Mouse (Mus musculus) urinary bladder, postnatal 10 days (tissue): ENCODE data around the gene Phyh.
"Not testable (repeated sequence)": the region's sequence is repeated elsewhere in the genome, so short reads cannot be mapped to it uniquely, and the experiment has no call there.

ENCODE experiments used
- DNase-seq: peaks from one replicate; pipeline ENCODE4 v3.0.0; 2022; ENCODE audit warnings: low spot score

The Phyh gene

DNA sequence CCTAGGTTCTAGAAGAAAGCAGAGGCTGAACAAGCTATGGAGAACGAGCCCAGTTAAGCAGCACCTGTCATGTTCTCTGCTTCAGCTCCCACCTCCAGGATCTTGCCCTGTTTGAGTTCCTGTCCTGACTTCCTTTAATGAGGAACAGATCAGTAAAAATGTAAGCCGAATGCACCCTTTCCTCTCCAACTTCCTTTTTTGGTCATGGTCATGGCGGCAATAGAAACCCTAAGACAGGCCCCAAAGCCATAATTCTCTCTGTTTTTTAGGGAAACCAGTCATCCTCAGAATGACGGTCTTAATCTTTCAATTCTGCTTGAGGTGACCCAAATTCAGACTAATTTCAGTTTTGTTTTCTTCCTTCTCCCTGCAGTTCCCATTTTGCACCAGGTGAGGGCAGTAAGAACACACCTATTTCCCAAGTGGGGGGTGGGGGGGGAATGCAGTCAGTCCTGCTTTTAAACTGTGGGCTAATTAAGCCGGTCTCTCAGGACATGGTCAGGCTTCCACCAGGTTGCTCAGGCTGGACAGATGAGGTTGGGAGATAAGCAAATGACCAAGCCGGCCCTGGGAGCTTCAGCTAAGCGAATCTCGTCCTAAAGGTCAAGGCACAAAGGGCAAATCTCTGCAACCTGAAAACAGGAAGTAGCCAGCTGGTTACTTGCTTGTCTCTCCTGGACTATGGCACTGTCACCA lies 1.3 kb upstream of the Phyh start:
- no peak for DNase-seq

DNA sequence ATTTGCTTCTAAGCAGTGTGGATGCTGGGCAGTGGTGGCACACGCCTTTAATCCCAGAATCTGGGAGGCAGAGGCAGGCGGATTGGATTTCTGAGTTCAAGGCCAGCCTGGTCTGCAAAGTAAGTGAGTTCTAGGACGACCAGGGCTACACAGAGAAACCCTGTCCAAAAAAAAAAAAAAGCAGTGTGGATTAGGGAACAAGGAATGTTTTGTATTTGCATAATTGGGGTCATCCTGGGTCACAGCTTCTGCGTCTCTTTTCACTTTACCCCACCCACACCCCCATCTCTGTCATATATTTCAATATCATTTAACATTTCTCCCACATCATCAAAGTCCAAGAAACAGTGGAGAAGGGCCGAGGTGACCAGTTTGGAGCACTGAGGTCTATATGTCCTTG lies 2.2 kb downstream of the Phyh start:
- DNase-seq, result no peak

DNA sequence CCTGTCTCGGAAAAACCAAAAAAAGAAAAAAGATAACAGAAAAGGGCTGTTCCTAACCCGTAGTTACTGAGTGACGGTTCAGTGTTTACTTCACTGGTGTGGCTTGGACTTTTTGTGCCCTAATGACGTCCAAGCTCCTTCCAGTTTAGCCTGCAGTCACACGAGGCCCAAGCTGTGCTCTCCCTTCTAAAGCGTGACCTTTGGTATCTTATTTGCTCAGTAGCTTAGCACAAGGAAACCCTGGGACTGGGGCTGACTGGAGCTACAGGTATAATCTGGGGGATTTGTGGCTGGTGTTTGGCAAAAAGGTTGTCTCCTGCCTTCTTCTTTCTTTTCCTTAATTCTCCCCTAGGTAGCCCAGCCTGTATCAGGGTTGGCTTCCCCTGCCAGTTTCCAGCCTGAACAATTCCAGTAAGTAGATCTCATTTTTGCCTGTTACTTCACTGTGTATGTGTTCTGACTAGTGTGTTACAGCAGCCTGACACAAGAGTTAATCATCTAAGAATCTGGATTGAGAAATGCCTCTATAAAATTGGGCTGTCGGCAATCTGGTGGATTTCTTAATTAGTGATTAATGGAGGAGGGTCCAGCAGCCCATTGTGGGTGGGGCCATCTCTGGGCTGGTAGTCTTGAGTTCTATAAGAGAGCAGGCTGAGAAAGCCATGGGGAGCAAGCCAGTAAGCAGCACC lies 3.8 kb downstream of the Phyh start:
- DNase-seq, result no peak

- no peak for DNase-seq
These were observed 8.6 kb downstream of the Phyh start for GRCm38 (mm10) chr2:4927391-4927790.

DNA sequence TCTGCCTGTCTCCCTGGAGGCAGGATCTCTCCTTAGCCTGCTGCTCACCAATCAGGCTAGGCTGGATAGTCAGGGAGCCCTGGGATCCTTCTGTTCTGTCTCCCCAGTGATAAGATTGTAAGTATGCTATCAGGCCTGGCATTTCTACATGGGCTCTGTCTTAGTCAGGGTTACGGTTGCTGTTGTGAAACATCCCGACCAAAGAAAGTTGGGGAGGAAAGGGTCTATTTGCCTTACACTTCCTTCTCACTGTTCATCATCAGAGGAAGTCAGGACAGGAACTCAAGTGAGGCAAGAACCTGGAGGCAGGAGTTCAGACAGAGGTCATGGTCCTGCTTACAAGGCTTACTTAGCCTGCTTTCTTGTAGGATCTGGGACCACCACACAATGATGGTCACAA lies 10.4 kb downstream of the Phyh start:
- DNase-seq, result no peak

GRCm38 (mm10) chr2:4934516-4934915 lies 15.7 kb downstream of the Phyh start:
- no peak for DNase-seq

DNA sequence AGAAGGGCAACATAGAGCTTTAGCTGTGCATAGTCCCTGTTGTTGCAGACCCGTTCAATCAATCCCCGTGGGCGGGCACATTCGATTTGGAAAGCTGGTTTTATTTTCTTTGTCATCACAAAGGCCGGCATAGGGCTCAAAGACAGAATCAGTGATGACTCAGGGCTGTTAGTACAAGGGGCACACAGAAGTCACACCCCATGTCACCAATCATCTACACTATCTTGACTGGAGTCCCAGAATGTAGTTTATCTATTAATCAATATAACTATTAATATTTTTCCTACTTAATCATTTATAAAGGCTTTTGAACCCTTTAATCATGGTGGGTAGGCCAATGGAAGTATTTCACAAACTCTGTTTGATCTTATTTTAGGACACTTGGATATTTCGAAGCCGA lies 19.1 kb downstream of the Phyh start:
- no peak for DNase-seq

GRCm38 (mm10) chr2:4940861-4941260 lies 22.0 kb downstream of the Phyh start:
- no peak for DNase-seq

DNA sequence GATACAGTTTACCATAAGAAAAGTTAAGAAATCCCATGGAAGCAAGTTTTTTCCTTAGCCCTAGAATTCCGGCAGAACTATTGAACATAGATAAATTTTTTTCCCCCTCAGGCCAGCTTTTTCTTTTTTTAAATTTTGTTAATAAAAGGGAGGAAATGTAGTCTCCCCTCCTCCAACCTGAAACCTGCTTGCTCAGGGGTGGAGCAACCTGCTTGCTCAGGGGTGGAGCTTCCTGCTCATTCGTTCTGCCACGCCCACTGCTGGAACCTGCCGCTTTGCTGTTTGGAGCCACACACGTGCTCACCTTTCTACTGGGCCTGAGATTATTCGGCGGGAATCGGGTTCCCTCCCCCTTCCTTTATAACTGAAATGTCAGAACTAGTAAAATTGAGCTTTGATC lies 30.9 kb downstream of the Phyh start:
- DNase-seq, result not testable (repeated sequence)

DNA sequence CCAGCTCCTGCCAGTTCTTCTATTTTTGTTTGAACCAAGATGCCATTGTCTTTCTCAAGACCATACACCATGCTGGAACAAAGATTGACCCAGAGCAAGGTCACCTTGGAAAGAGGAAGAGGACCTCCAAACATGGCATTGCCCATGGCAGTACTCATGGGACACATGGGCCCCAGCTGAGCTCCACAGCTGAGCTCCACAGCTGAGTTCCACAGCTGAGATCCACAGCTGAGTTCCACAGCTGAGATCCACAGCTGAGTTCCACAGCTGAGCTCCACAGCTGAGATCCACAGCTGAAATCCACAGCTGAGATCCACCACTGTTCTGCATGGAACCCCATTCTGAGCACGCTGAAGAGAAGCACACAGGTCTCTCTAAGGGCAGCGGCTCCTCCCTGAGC lies 32.2 kb downstream of the Phyh start:
- no peak for DNase-seq

DNA sequence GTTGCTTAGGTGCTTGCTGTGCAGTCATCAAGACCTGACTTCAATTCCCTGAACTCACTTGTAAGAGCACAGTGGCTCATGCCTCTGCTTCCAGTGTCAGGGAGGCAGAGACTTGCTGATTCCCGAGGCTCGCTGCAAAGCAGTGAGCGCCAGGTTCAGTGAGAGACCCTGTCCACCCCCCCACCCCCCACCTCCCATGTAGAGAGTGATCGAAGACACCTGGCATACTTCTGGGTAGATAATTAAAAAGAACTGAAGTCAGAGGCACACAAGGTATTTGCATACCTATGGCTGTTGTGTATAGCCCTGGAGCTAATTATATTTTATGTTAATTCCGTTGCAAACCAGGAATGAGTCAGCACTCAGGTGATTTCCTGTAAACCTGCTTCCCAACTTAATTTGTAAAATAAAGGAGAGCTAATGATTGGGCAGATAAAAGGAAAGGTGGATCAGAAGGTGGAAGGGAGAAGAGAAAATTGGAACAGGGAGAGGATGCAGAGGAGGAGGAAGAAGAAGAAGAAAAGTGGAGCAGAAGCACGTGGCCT lies 35.5 kb downstream of the Phyh start:
- no peak for DNase-seq

- no peak for DNase-seq
These were observed 39.2 kb downstream of the Phyh start for GRCm38 (mm10) chr2:4958039-4958438.

DNA sequence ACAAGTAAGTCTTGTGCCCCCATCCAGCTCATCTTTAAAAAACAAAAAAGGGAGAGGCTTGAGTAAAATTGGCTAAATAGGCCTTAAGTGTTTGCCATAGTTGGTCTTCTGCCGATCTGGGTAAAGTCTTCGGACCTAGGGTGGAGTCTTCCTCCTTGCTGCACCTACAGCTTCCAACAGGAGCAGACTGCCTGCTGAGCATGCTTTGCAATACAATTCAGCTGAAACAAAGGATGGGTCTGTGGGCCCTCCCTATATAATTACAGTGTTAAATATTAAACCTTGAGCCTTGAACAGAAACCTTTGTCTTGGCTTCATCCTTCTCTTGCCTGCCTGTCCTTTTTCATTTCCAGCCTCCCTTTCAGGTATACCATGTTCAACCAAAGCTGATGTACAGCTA lies 49.0 kb downstream of the Phyh start:
- no peak for DNase-seq

- DNase-seq, result no peak
These were observed 50.3 kb downstream of the Phyh start for GRCm38 (mm10) chr2:4969083-4969482.

DNA sequence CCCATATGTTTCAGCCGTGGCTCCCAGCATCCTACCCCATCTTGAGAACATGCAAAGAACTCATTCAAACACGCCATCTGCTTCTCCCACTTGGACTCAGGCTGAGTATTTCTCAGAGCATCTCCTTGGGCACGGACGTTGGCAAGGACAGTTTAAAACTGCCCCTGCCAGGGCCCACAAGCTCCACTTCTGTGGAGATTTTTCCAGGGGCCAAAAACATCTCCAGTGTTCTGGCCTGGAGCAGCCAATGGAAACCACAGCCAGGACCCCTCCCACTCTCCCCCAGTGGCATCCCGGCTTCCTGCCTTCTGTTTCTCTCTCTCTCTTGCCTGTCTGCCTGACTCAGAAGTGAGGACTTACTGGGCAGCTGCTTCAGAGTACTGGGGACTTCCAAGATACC lies 57.0 kb downstream of the Phyh start, which contains the start of gene Ucma:
TSS of gene Ucma (plus strand) at position 316 of the 400 bp plus-strand sequence.
- no peak for DNase-seq

DNA sequence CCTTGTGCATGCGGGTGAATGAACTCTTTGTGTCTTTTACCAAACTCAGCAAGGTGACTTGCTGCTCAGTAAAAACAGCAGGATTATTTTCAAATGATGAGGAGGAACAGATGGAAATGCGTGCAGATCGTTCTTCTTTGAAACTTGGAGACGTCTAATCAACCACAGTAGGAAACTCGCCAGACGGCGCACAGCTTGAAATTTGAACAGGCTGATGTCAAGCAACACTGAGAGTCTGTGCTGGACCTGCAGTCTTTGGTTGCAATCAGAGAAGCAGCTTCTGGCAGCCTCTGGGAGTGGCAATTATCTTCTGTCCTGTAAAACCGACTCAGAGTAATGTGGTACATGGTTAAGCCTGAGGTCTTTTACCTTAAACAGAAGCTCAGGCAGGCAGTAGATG lies 59.3 kb downstream of the Phyh start:
- no peak for DNase-seq

DNA sequence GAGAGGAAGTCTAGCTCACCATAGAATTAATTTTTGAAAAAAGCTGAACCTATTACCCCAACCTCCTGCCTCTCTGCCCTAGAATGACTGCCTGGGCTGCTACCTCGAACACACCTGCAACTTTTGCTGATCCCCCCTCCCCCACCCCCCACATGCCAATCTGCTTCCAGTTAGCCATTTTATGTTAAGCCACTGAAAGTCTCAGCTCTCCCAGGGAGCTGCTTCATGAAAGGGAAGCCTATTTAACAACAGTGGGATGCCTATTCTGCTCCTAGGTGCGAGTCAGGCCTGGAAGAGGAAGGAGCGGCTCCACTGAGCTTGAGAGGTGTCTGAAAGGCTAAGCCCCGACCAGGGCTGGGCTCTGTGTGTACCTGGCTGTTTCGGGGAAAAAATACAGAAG lies 65.2 kb downstream of the Phyh start:
- DNase-seq, result no peak

- DNase-seq, result no peak
These were observed 66.2 kb downstream of the Phyh start for GRCm38 (mm10) chr2:4985000-4985399.

- no peak for DNase-seq
These were observed 68.0 kb downstream of the Phyh start for GRCm38 (mm10) chr2:4986798-4987197.

- no peak for DNase-seq
These were observed 68.8 kb downstream of the Phyh start for GRCm38 (mm10) chr2:4987388-4988180.
